Mouse (Mus musculus) right cerebral cortex, postnatal 25 days (tissue): ENCODE measurements around the gene Serpine2.

ENCODE experiments used
- DNase-seq: peaks from one replicate; pipeline ENCODE4 v3.0.0; 2022

The Serpine2 gene

GRCm38 (mm10) chr1:79861130-79861942 is at the start of gene Serpine2:
TSS of gene Serpine2 (minus strand) at chr1:79861180.
- no peak for DNase-seq

DNA sequence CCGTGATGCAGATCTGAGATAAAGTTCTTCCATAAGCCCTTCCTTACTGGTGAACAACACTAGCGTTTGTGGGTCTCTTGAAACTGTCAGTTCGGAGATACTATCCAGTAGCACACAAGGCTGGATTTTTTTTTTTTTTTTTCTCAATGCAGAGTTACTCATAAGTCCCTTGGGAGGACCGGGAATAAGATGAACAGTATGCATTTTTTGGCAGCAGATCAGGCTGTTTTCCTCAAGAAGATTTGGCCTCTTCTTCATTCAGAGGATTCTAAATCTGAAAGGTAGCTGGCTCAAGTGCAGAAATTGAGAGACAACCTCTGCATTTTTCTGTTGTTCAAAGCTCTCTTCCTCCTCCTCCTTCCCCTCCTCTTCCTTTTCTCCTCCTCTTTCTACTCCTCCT is 46.8 kb upstream of the Serpine2 start:
- DNase-seq: no peak

GRCm38 (mm10) chr1:79905241-79905640 is 44.3 kb upstream of the Serpine2 start:
- no peak for DNase-seq

- peak; percentile 8 for DNase-seq
Observed at GRCm38 (mm10) chr1:79902901-79903300, 41.9 kb upstream of the Serpine2 start.

DNA sequence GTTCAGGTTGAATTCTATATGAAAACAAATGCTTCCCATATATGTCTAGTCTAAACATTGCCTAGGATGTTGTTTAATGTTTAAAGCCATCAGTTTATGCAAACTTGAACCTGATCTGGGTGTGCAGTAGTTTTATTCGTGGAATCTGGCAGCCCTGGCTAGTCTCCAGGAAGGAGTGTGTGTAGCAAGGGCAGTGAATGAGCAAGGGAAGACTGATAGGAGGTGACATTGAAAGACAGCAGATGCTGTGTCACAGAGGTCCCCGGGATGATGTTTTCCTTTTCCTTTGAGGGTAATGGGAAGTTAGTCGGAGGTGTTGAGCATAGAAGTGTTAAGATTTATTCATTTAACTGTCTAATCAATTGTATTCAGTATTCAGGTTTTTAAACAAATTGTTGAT is 21.7 kb upstream of the Serpine2 start:
- no peak for DNase-seq

- DNase-seq: no peak
Observed at GRCm38 (mm10) chr1:79874741-79875140, 13.8 kb upstream of the Serpine2 start.

- DNase-seq: no peak
Observed at GRCm38 (mm10) chr1:79860411-79861039, 455 bp downstream of the Serpine2 start.

DNA sequence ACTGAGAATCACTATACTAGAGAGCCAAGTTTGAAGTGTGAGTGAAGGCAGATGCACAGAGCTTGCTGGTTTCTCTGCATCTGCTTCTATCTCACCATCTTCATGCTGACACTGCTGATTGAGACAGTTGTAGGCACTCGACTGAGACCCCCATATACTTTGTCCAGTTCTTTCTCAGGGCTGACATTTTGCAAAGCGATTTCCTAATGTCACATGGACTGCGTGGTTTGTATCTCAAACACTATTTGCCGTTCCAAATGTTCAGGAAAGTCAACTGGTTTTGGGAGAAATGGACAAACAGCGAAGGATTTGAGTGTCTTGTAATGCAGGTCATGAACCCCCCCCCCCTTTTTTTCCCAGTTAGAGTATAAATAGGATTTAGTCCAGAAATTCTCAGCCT is 1.0 kb downstream of the Serpine2 start:
- DNase-seq: no peak

- no peak for DNase-seq
Observed at GRCm38 (mm10) chr1:79859026-79859425, 2.0 kb downstream of the Serpine2 start.

DNA sequence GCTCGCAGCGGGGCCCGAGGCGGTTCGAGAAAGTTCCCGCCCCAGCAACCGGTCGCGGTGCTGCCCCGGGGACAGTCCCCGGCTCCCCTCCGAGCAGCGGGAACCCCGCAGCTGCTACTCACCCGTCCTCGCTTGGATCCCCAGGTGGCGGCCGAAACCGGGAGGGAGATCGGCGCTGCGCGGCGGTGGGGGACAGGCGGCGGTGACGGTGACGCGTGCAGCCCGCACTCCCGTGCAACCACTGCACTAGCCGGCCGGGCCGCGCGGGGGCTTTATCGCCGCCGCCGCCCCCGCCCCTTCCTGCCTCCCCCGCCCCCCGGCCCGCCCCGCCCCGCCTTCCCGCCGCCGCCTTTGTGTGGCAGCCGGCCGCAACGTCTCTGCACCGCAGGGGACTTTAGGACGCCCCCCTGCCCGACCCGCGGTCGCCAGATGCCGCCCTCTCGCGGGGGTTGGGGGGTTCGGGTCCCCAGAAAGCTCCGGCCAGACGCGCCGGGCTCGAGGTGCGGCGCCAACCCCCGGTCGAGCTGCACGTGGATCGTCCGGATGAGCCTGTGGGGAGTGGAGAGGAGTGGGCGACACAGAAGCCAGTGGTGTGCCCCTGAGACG is 2.5 kb downstream of the Serpine2 start:
- DNase-seq: peak; percentile 36

- no peak for DNase-seq
Observed at GRCm38 (mm10) chr1:79857681-79858388, 3.1 kb downstream of the Serpine2 start.

DNA sequence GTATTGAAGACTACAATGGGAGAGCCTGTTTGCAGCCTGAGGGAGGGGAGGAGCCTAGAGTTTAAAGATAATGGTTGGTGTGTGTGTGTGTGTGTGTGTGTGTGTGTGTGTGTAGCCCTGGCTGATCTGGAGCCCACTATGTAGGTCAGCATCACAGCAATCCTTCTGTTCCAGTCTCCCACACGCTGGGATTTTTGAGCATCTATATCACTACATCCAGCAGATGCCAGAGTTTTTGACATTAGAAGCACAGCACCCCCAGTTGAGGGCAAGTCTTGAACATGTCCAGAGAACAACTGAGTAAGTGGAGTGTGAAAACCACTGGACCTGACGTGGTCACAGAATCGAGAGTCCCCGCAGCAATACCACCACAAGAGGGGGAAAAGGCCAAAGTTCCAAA is 4.2 kb downstream of the Serpine2 start:
- DNase-seq: no peak

DNA sequence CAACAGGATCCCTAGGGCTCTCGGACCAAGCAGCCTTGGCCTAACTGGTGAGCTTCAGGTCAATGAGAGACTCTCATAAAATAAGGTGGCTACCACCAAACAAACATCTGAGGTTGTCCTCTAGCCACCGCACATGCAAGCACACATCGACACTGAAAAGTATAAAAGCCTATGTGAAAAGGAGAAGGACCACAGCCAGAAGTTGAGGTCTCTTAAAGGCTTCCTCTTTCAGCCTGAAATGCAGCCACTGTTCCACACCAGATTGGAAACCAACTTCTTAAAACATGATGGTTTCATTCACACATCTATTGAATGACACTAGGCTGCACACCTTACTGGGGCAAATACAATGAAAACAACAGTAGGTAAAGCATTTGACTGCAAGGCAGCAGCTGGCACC is 7.5 kb downstream of the Serpine2 start:
- DNase-seq: no peak

- no peak for DNase-seq
Observed at GRCm38 (mm10) chr1:79850341-79850740, 10.6 kb downstream of the Serpine2 start.

GRCm38 (mm10) chr1:79848663-79849062 is 12.3 kb downstream of the Serpine2 start:
- DNase-seq: no peak

GRCm38 (mm10) chr1:79846891-79847290 is 14.1 kb downstream of the Serpine2 start:
- no peak for DNase-seq

- no peak for DNase-seq
Observed at GRCm38 (mm10) chr1:79832719-79833404, 28.1 kb downstream of the Serpine2 start.

DNA sequence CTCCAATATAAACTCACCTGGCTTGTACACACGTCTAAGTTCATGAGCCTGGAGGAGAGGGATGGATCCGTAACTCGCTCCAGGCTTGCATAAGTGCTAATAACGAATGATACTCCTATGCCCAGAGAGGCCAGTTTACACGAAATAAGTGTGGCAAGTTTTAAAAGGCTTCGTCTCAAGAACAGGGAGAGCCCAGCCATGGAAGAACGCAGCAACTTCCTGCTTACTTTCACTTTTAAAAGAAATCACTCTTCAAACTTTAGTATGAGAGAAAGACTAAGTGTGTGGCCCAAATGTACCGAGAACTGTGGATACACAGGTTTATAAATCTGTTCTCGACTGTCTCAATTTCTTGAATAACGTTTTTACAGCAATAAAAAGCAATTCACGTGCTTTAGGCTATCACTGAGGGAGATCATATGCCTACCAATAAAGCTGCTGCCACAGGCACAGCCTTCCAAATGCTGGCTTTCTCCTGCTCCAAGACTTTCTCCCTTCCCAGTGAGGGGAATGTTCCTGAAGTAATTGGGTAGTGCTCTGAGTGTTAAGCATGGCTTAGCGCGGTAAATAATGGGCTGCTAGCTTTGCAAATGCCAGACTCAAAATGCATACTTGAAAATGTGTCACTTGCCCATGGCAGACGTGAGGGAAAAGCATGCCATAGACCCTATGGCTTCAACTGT is 36.9 kb downstream of the Serpine2 start:
- peak; percentile 6 for DNase-seq

DNA sequence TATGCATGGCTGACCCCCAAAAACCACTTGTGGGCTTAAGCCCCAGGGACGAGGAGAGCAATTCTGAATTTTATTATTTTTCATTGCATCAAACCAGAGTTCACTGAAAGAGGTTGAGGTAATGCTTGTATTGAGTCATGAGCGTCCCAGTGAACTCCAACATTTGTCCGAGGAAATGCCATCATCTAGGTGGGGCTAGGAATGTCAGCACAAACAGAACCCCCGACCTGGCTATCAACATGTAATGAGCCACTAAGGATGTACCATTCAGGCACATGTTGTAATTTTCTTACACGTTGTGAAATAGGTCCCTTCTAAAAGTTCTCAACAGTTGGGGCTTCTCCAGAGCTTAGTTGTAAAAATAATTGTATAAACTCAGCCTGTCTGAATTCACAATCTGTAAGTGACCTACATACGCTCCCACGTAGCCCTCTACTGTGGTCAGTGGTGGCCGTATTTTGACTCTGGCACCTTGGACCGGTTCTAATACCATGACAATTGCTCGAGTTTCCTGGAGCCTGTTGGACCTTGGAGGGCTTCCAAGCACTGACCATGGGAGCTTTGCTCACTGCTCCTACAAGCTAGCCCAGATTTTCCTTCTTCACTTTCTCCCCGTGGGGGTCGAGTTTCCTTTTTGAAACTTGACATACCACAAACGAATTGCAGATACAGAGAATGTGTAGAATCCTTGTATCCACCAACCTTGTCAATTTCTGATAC is 38.0 kb downstream of the Serpine2 start:
- DNase-seq: peak; percentile 10

- DNase-seq: no peak
Observed at GRCm38 (mm10) chr1:79819296-79819879, 41.6 kb downstream of the Serpine2 start.

- DNase-seq: no peak
Observed at GRCm38 (mm10) chr1:79815446-79815845, 45.5 kb downstream of the Serpine2 start.
